Mouse (Mus musculus): Measurements from ENCODE around the gene Efna3. TPM values are rescaled to one million over a fixed set of nuclear protein-coding genes. Genes with fewer than 3 reads are reported as not detected.
A peak's percentile ranks its signal among the peaks of the same experiment; 100 is the strongest.

Gene Efna3
- polyA plus RNA-seq, 1 experiment from 2014 or later, result 1.6 TPM

DNA sequence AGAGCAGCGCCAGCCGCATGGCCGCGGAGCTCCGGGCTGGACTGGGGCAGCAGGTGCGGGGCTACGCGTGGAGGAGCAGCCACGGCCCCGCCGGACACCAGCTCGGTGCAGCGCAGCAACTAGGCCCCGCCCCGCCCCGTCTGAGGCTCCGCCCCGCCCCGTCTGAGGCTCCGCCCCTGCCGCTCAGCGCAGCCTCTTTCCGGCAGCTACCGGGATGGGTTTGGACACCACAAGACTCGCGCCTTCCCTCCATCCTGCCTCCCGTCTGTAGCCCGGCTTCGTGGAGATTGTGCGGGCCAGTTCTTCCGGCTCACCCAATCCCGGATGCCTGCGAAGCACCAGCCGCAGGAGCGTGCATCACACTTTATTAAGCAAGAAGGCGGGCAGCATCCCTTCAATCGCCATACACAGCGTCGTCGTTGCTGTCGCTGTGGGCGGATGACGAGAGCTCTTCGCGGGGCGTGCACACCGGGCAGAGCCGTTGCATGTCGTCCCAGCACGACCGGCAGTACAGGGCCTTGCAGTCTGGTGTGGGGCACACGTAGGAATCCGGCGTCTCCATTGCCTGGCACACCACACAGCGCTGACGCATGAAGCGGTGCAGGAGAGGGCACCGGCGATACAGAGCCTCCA, 27.2 kb upstream of the Efna3 start, which contains the start of gene Adam15:
Gene Adam15, minus strand, starts transcription at position 128 of the 633 bp plus-strand sequence.
- H3K36me3 ChIP-seq (ENCODE audit: control insufficient read depth, insufficient read depth), result peaks cover 11% of the 10 kb centered on the region
- WGBS, result 1% methylated on average over 58 of the region's 59 CpGs
- no peak for TF ChIP-seq CTCF (IDR thresholded peaks at IDR 0.05; ENCODE audit: low read depth)

DNA sequence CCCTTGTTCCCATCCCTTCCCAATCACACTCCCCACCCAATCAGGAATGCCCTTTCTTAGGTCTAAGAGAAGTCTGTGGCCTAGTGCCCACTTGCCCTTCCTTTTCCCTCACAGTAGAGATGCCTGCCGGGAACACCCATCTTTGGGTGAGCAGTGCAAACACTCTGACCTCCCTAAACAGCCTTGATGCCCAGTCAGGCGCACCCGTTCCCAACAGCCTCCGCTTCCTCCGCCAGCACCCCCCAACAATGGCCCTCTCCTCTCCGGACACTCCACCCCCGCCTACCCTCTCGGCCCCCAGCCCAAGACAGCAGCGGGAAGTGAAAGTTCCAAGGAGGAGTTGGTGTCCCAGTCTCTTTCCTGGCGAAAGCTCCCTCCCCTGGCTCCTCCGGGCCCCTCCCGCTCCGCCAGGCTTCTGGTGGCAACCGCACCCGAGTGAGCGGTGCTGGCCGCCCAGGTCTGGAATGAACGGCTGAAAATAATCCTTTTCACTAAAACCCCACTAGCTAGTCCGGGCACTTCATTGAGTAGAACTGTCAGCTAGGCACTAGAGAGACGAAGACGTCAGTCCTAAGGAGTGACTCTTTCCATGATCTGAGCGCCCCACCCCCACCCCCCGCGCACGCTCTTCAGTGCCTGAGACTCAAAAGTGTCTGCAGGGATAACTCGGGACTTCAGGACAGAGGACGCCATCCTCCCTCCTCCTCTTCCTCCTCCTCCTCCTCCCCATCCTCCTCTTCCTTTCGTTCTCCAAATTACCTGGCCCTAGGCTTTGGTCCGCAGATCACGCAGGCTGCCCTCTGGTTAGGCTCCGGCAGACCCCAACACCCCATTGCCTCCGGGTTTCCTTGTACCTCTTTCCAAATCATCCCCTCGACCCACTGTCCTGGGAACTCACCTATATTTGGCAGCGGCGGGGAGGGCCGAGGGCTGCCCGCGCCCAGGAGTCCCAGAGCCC, 26.4 kb upstream of the Efna3 start:
- TF ChIP-seq CTCF (IDR thresholded peaks at IDR 0.05; ENCODE audit: low read depth), result no peak
- ATAC-seq, result peak; percentile 25
- WGBS, result 3% methylated on average over 38 of the region's 38 CpGs

More for the DNA sequence above, 27.2 kb upstream of the Efna3 start, which contains the start of gene Adam15:
- Histone ChIP-seq H3K9ac (ENCODE audit: low read depth, low read length) (peak within 1 kb of the TSS; percentile 57), H3K4me2 (replicated peaks; ENCODE audit: low read depth) (peak within 1 kb of the TSS; percentile 100), H3K27me3 (replicated peaks; ENCODE audit: control insufficient read depth, insufficient read depth, low read length) (no peaks in the 10 kb centered on the region), H3K4me1 (replicated peaks; ENCODE audit: control insufficient read depth, insufficient read depth, low read length) (peaks cover 7% of the 10 kb centered on the region; the same call in 1 of the 2 replicates), H3K9me3 (ENCODE audit: control insufficient read depth) (no peaks in the 10 kb centered on the region), H3K4me3 (ENCODE audit: low read depth, low read length) (peak within 1 kb of the TSS; percentile 65), H3K27ac (ENCODE audit: low read depth, low read length) (peak within 1 kb of the TSS; percentile 43)
- ATAC-seq, result peak; percentile 80

DNA sequence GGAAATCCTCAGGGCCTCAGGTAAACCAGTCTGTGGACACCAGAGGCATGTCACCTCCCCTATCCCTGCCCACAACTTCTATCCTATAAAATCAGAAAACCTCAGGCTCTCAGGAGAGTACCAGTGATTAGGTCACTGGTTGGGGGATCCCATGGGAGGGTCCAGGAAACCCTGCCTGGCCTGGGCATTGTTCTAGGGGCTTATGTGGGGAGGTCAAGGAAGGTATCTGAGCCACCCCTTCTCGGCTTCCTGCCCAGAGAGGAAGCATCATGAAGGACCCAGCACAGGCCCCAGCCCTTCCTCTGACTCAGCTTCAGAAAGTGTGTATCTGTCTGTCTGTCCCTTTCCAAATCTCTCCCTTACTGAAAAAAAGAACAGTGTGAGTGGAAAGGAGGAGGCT, 25.2 kb upstream of the Efna3 start:
- TF ChIP-seq CTCF (IDR thresholded peaks at IDR 0.05; ENCODE audit: low read depth), result no peak
- Histone ChIP-seq H3K36me3 (ENCODE audit: control insufficient read depth, insufficient read depth) (peaks cover 32% of the 10 kb centered on the region), H3K4me1 (replicated peaks; ENCODE audit: control insufficient read depth, insufficient read depth, low read length) (peaks cover 7% of the 10 kb centered on the region; the same call in 1 of the 2 replicates), H3K9ac (ENCODE audit: low read depth, low read length) (no peak overlapping the region), H3K27ac (ENCODE audit: low read depth, low read length) (peak overlapping the region; percentile 21; the same call in 1 of the 2 replicates), H3K4me3 (ENCODE audit: low read depth, low read length) (no peak overlapping the region), H3K4me2 (replicated peaks; ENCODE audit: low read depth) (peak overlapping the region; percentile 100; the same call in 1 of the 2 replicates), H3K9me3 (ENCODE audit: control insufficient read depth) (no peaks in the 10 kb centered on the region), H3K27me3 (replicated peaks; ENCODE audit: control insufficient read depth, insufficient read depth, low read length) (no peaks in the 10 kb centered on the region)
- 58% methylated on average over 1 of the region's 1 CpGs for WGBS
- no peak for ATAC-seq

More for the DNA sequence above, 26.4 kb upstream of the Efna3 start:
- Histone ChIP-seq H3K4me1 (replicated peaks; ENCODE audit: control insufficient read depth, insufficient read depth, low read length) (peaks cover 7% of the 10 kb centered on the region; the same call in 1 of the 2 replicates), H3K9ac (ENCODE audit: low read depth, low read length) (peak overlapping the region; percentile 57), H3K27ac (ENCODE audit: low read depth, low read length) (peak overlapping the region; percentile 43; the same call in 1 of the 2 replicates), H3K9me3 (ENCODE audit: control insufficient read depth) (no peaks in the 10 kb centered on the region), H3K4me3 (ENCODE audit: low read depth, low read length) (peak overlapping the region; percentile 65), H3K4me2 (replicated peaks; ENCODE audit: low read depth) (peak overlapping the region; percentile 100), H3K27me3 (replicated peaks; ENCODE audit: control insufficient read depth, insufficient read depth, low read length) (no peaks in the 10 kb centered on the region), H3K36me3 (ENCODE audit: control insufficient read depth, insufficient read depth) (peaks cover 19% of the 10 kb centered on the region)

DNA sequence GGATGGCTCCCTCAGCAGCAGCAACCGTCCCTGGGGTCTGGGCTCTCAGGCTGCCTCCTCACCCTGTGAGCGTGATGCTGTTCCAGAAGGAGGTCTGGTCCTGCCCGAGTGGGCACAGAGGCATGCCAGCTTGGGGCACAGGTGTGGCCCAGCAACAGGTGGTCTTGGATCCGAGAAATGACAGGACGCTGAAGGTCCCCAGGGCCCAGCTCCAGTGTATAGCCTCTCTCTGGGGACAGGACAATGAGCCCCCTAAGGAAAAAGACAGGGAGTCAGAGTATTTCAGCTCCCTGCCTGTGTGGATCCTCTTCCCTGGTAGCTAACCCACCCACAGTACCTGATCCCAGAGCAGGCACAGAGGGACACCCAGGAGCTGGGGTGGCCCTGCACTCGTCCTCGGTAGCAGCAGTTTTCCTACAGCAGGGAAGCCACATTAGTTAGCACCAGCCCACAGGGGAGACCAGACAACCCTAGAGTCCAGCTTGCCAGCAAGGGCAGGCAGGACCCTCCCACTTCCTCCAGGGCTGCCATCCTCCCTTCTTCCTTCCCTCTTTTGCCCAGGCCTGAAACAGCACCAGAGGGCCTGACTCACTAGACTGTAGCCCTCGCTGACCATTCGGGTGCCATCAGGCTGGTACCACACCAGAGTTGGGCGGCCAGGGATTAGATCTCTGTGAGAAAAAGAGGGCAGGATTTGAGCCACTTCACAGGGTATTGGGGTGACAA, 24.2 kb upstream of the Efna3 start:
- H3K9ac ChIP-seq (ENCODE audit: low read depth, low read length), result no peak overlapping the region
- no peak for TF ChIP-seq CTCF (IDR thresholded peaks at IDR 0.05; ENCODE audit: low read depth)
- peaks cover 7% of the 10 kb centered on the region; the same call in 1 of the 2 replicates for H3K4me1 ChIP-seq (replicated peaks; ENCODE audit: control insufficient read depth, insufficient read depth, low read length)
- H3K4me3 ChIP-seq (ENCODE audit: low read depth, low read length), result no peak overlapping the region
- 88% methylated on average over 10 of the region's 10 CpGs for WGBS
- H3K9me3 ChIP-seq (ENCODE audit: control insufficient read depth), result no peaks in the 10 kb centered on the region
- ATAC-seq, result no peak
- no peak overlapping the region for H3K27ac ChIP-seq (ENCODE audit: low read depth, low read length)
- H3K36me3 ChIP-seq (ENCODE audit: control insufficient read depth, insufficient read depth), result peaks cover 41% of the 10 kb centered on the region
- no peaks in the 10 kb centered on the region for H3K27me3 ChIP-seq (replicated peaks; ENCODE audit: control insufficient read depth, insufficient read depth, low read length)
- no peak overlapping the region for H3K4me2 ChIP-seq (replicated peaks; ENCODE audit: low read depth)

DNA sequence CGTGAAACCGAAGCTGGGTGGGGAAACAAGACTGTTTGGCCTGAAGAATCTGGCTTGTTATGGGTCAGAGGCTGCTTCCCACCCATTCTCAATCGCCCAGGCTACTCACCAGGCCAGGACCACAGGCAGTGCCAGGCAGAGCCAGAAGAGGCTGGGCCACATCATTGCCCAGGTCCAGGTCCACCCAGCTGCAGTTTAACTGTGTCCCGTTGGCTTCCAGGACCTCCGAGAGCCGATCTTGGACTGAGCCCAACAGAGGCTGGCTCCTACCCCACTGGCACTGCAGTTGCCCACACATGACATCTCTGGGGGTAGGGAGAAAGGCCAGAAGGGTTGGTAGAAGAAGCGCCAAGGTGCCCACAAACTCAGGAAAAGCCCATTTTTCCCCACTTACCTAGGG, 20.5 kb upstream of the Efna3 start:
- ATAC-seq, result no peak
- H3K27ac ChIP-seq (ENCODE audit: low read depth, low read length), result no peak overlapping the region
- no peaks in the 10 kb centered on the region for H3K9me3 ChIP-seq (ENCODE audit: control insufficient read depth)
- no peaks in the 10 kb centered on the region for H3K27me3 ChIP-seq (replicated peaks; ENCODE audit: control insufficient read depth, insufficient read depth, low read length)
- H3K9ac ChIP-seq (ENCODE audit: low read depth, low read length), result no peak overlapping the region
- TF ChIP-seq CTCF (IDR thresholded peaks at IDR 0.05; ENCODE audit: low read depth), result no peak
- H3K36me3 ChIP-seq (ENCODE audit: control insufficient read depth, insufficient read depth), result peaks cover 41% of the 10 kb centered on the region
- peaks cover 8% of the 10 kb centered on the region for H3K4me1 ChIP-seq (replicated peaks; ENCODE audit: control insufficient read depth, insufficient read depth, low read length)
- no peak overlapping the region for H3K4me2 ChIP-seq (replicated peaks; ENCODE audit: low read depth)
- no peak overlapping the region for H3K4me3 ChIP-seq (ENCODE audit: low read depth, low read length)
- 84% methylated on average over 7 of the region's 7 CpGs for WGBS

All from intestine, postnatal 0 days (tissue).